Mouse (Mus musculus): ENCODE measurements around the gene Tspan14.

Tspan14 gene

DNA sequence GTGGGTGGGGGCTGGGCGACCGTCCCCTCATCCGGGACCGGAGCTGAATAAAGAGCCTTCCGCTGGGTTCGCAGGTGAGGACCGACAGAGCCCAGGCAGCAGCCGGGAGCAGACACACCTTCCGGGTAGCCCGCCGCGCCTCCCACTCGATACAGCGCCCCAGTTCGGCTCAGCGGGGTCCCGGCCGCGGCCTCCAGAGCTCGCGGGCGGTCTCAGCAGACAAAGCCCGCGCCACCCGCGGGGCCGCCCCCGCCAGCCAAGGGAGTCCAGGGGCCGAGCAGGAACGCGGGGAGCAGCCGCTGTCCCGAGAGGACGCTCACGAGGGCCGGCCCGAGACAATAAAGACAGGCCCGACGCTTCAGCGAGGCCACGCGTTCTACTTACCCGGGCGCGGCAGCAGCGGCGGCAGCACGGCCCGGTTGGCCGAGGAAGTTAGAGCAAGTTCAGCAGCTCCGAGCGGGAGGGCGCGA lies at the start of gene Tspan14:
Tspan14 (minus strand) TSS at position 416 of the 470 bp plus-strand sequence.
- DNase-seq = no peak

DNA sequence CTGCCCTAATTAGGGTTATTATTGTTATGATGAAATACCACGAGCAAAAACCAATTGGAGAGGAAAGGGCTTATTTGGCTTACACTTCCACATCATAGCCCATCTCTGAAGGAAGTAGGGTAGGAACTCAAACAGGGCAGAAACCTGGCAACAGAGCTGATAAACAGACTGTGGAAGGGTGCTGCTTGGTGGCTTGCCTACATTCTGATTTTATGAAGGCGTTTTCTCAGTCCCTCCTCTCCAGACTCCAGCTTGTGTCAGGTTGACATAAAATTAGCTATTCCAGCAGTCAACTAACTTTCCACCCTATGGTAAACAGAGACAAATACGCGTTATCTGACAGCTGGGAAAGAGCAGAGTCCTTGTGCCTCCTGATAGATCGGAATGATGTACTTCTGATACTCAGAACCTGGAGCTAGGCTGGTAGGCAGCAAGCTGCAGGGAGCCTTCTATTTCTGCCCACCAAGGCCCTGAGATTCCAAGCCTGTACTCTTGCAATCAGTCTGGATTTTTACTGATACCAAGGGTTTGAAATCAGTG lies 48.2 kb upstream of the Tspan14 start:
- no peak for DNase-seq

DNA sequence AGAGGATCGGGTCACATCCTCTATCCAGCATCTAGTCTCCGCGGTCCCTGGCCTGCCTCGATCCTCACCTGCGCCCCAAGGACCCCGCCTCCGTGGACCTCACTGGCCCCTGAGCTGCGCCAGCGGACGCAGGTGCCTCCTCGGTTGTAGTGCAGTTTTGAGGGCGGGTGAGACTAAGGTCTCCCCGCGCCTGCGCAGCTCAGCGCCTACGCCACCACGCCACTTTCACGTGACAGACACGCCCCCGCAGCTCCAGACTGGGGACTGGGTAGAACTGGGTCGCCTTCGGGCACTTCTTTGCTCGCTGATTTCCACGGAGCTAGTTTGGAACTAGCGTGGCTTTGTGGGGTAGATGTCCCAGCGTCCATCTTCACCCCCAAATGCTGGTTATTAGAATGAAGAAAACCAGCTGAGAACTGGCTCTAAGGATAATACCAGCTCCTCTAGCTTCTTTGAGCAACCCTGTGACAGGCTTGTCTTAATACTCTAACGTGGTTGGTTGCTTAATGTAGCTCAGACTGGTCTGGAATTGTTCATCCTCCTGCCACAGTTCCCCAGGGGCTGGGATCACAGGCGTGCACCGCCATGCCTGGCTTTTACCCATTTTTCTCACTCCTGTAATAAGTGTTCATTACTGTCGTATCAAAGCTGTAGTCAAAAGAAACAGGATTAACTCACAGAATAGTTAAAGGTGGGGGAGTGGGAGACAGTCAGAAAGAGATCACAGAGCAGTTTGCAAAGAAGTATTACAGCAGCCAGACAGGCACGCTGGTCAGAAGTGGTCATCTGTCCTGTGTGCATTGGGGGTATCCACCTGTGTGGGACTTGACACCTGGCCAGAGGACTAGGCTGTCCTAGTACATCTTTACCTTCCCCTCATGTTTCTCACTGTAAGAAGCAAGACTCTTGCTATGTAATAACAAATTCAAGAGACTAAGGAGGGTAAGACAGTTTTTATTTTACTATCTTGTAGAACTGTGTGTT lies 47.3 kb upstream of the Tspan14 start, which contains the start of gene Fam213a:
Fam213a (minus strand) TSS at position 159 of the 984 bp plus-strand sequence.
- DNase-seq = peak; percentile 90

DNA sequence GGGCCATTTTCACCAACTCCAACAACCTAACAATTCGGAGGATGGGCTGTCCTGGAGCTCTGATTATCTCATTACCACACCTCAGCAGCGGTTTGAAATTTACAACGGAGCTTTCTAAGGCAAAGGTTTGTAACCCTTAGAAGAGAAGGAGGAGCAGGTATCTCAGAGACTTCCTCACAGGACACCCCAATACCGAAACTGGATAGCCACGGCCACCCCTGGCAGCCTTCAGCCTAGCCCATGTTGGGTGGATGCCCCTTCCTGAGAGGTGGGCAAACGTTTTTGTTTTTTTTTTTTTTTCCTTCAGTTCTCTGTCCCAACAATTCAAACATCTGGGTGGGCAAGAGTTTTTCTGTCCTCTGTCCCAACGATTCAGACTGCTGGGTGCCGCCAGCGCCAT lies 46.5 kb upstream of the Tspan14 start:
- DNase-seq = no peak

DNA sequence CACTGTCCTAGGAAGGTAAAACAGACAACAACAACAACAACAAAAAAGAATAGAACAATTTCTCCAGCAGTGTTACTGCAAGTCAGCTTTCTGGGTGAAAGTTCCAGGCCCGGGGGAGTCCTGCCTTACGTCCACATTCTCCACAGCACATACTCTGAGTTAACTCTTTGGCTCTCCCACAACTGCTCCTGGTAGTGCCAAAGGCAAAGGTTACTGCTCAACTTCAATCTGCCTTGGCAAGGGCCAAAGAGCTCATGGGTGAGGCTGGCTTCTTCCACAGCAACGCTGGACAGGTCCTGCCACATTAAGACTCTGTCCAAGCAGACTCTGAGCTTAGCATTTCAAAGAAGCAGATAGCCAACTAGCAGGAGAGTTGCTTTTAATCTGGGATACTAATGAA lies 45.3 kb upstream of the Tspan14 start:
- DNase-seq = no peak

DNA sequence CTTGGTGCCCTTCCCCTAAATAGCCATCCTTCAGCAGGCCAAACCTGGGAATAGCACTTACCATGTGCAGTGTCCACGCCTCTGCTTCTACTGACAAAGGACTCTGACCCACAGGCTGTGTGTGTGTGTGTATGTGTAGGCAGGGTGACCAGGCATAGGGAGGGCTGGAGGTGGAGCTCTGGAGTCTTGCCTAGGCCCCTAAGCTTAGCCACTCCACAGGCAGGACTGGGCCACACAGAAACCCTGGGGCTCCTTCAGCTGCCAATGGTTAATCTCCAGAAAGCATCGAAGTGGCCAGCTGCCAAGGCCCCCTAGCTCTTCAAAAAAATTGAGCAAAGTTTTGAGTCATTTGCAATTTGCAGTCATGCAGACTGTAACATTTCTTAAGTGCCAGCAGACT lies 41.5 kb upstream of the Tspan14 start:
- no peak for DNase-seq

DNA sequence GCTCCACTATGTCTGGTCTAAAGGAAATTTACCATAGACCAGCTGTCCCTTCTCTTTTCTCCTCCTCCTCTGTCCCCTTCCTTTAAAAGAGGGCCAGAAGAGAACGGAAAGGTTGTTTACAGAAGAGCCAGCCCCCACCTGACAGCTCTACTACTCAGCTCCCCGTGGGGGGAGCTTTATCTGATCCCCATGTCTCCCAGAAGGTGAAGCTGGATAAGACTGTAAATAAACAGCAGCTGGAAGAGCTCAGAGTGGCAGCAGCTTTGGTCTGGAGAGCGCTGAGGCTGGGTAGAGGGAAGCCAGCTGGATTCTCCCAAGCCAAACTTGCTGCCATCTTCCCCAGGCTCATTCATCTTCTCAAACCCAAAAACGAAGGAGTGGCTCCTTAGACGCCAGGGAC lies 41.0 kb upstream of the Tspan14 start:
- no peak for DNase-seq

DNA sequence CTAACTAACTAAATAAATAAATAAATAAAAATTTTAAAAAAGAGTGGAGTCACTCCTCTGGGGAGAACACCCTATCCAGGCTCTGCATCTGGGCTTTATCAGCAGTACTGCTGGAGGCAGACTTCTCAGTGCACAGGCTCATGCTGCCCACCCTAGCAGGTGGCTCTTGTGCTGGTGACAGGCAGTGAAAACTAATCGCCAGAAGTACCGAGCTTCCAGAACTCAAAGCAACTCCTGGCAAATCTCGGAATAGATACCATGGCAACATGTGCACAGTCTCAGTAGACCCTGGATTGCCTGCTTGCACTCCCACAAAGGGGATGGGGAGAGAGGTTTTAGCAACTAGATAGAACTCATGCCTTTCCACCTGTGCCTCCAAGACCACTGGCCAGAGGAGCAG lies 40.3 kb upstream of the Tspan14 start:
- no peak for DNase-seq

DNA sequence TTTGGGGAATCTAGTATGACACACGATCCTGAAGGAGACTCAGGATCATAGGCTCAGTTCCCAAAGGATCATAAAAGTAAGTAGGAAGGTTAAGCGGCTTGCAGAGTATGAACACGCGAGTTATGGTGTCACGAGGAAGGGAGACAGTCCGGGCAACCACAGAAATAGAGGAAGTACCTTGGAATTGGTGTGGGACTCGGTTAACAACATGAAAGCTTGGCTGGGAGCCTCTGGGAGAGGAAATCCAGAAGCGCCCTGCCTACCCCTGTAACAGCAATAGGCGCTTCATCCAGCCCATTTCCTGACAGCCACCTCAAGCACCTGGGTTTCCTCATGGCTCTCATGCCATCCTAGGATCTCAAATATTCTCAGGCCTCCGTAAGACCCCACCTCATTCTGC lies 39.7 kb upstream of the Tspan14 start:
- DNase-seq = no peak

DNA sequence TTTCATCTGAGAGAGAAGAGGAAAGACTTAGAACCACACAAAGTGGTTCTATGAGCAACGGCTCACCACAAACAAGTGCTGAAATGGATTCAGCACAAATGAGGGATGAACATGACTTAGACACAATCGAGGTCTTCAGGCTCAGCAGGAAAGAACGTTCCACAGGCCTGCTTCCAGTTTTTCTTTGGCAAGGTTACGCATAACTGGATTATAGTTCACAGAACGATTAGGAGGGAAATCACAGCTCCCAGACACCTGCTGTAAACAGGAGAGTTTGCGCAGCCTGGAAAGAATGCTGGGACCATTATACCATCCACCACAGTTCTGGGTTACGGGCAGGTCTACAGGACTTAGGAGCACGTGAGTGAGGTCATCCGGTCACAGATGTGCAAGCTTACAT lies 39.1 kb upstream of the Tspan14 start:
- no peak for DNase-seq

DNA sequence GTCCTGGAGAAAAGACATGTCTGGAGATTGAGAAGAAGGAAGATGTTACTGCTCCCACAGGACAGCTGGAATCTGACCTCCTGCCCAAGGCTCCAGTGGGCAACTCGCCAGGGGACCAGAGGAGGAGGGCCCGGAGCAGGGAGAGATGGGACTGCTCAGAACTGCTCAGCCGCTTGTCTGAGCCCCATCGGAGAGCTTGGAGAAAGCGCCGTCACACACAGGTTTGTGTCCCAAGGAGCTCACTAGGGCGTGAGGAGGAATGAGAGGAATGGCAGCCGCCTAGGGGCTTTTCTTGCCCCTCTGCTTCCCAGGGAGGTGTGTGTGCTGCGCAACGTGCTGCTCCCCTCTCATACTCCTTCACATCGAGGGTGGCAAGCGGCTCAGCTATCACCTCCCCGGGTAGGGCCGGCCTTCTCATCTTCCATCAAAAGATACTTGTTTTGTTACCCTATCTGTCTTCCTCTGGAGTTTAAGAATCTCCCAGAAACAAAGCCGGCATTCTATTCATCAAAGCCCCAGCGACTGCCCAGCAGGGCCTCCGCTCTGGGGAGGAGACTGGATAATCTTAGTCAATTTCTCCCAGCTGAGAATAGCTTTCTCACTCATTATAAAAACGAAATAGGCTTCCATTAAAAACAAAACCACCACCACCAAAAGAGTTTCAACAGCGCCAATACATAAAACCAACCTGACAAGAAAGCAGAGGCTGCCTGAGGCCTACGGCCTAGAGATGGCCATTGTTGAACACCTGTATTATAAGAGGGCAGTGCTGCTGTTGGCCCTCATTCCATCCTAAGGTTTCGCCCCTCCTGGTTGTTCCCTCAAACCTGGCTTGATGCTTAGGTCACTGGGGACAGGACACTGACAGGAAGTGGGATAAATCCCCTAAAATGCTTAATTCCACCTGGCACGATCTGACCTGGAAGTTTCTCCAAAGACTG lies 37.9 kb upstream of the Tspan14 start:
- no peak for DNase-seq

DNA sequence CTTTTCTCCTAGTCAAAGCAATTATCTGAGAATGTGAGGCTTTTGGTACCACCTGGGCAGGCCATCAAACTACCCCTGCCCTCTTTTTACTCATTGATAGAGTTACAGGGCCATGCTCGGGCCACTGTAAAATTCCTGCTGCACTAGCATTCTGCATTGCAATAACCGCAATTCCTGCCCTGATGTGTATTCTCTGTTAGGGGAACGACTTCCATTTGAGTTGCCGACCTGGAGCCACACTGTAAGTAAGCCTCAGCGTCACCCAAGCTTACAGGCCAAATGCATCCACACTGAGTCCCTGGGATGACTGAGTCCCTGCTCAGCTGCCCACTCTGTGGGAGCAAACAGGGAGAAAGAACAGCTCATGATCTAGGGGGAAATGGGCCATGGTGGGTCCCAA lies 35.0 kb upstream of the Tspan14 start:
- DNase-seq = no peak

DNA sequence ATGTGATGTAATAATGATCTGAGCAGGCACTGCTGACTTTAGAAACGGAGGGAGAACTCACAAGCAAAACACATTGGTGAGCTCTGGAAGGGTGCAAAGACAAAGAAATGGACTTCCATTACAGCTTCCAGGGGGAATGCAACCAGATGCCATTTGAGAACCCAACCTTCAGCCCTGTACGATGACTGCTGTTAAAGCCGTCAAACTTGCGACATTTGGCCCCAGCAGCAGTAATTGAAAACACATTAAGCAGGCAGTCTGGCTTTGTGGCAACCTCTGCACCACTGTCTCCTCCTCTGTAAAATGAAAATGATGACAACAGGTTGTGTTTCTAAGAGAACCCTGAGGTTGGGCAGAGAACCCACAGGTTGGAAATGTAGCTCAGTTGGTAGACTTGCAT lies 34.2 kb upstream of the Tspan14 start:
- no peak for DNase-seq

DNA sequence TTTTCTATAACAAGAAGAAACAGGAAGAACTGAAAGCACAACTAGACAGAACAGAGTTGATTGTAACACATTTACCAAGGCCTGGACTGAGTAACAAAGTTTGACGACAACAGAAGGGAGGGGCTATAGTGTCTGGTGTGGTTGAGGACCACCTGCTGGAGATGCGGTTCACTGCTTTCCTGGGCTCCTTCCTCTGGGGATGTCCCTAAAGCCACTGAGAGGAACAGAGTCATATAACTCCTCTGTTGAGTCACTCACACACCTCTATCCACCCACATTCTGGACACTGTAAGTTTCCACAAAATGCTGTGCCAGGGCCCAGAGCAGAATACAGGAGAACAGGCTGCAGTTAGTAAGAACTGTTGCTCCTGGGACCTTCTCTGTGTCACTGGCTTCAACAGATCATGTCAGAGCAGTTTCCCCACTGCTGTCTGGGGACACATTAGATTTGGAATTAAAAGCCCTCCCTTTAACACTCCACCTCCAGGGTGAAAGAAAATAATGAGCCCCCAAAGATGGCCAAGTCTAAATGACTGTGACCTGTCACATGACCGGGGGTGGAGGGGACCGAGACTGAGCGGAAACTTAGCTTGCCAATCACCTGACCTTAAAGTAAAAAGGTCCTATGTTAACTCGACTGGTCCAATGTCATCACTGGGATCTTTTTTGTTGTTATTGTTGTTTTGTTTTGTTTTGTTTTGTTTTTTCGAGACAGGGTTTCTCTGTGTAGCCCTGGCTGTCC lies 33.5 kb upstream of the Tspan14 start:
- no peak for DNase-seq

DNA sequence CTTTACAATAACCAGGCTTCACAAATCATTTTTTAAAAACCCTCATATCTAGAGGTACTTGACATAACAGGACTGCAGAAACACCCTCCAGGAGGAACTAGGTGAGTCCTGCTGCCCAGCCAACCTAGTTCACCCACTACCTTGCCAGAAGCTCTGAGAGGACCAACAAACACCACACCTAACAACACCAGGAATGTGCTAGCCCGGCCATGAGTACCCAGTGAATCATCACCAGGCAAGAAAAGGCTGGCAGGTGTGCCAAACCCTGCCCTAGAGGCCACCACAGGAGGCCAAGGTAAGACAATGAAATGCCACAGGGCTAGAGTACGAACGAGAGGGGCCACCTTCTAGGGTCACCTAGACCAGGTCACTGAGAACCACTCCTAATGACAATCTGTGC lies 29.6 kb upstream of the Tspan14 start:
- no peak for DNase-seq

DNA sequence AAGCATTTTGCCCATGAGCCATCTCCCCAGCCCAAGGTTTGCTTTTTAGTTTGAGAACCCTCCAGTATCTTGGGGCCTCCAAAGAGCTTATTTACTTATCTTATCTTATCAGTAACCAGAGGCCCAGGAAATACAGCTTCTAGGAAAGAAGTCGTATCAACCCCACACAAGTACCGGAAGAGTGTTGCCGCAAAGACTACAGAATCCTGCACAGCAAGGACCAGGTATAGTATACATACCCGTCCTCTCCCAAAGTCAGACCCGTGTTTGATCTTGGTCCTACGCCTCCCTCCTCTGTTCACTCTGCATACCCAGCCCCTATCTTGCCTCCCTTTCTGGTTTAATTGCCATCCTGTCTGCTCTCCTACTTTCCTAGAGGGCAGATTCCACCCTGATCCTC lies 25.9 kb upstream of the Tspan14 start:
- DNase-seq = no peak

DNA sequence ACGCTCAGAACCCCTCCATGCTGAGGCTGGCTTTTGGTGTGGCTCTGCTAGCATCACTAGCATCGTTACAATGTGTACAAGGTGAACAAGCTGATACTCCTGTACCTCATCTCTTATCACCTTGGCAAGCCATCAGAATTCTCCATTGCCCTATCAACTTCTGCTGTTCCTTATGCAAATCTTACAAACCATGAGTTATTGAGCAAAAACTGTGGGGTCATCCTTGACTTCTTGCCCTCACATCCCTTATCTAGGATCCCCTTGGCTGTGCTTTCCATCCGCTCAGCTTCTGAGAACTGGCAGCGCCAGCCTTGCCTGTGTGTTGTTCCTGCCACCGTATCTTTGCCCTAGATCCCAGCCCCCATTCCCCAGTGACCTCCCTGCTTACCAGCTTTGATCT lies 22.2 kb upstream of the Tspan14 start:
- DNase-seq = no peak

DNA sequence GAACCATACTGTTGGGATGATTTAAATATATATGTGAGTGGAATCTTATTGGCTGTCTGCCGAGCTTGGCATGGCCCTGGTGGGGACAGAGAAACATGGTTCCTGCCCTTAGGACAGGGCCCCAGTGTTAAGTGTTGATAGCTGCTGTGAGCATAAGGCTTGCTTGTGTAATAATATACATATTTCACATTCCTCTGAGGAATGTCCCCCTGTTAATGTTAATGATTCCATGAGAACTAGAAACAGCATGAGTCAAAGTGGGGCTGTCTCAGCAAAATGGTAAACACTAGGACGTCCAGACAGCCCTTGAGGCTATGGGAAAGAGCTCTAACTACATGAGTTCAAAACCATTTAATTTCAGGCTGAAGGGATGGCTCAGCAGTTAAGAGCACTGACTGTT lies 20.6 kb upstream of the Tspan14 start:
- DNase-seq = no peak

DNA sequence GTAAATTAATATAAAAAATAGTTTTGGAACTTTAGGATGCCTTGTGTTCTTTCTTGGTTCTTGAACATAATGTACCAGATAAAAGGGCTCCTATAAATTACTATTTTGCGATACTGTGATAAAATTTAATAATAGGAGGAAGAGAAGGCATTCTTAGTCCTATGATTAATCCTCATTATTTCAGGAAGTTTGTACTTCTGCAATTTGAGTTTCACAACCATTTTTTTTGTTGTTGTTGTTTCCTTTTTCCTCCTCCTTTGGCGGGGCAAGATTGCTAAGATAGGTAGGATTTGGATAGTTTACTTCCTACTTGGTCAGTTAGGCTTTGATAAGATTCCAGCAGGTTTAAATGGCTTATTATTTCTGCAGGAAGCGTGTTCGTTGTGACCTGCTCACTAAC lies 19.0 kb upstream of the Tspan14 start:
- DNase-seq = no peak

DNA sequence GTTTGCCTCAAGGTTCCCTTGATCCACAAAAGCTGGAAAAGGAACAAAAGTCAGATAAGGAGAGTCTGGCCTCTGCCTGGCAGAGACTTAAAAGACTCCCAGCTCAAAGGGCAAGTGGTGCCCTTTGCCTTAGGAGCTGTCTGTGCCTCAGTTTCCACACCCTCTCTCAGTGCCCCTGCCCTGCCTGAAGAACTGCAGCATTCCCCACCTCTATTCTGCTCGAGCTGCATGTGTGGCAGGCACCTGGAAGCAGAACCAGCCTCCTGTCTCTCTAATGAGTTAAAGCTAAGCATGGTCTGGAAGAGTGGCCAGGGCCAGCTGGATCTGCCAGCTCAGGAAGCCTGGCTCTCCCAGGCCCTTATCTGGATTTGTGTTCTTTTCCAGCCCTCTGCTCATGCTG lies 13.1 kb upstream of the Tspan14 start:
- no peak for DNase-seq

DNA sequence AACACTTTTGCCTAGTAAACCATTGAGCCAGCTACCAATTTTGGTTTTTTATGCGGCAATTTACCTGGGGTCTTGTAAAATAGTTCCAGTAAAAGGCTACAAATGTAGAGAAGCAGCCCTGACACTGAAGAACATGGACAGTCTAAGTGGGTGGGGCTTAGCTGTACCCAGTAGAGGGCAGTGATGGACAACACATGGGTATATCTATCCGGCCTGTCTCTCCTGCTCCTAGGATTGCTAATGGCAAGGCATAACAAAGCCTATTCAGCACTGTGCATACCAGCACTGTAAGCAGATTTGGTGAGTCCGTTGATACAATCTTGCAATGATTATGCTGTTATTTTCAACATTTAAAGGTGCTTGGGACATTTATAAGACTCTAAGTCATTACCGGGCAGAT lies 12.4 kb upstream of the Tspan14 start:
- DNase-seq = no peak

DNA sequence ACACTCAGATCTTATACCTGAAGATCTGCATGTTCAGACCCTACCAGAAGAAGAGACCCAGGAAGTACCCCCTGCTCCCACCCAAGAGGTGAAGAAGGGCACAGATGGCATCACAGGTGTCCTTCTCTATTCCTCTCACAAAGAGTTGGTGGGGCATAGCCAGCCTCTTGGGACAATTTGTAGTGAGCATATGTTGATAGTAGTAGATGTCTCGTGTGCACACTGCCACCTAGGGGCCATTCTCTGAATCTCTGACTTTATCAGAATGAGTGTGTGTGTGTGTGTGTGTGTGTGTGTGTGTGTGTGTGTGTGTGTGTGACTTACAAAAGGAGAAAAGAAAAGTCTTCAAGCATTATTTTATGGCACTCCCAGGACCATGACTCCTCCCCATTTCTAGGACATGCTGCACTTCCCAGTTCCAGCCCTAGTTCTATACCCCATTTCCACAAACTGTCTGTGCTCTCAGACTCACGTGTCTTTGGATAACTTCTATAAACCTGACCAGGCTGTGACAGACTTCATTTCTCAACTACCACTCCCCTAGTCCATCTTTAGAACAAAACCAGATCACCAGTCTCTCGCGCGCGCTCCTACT lies 8.6 kb upstream of the Tspan14 start:
- peak; percentile 59 for DNase-seq

All from cerebellum, adult 8-10 months (tissue).